Mouse (Mus musculus) liver, embryonic 14.5 days (tissue): ENCODE results near the gene Cdc20. TPM values are rescaled to one million over a fixed set of nuclear protein-coding genes. Genes with fewer than 3 reads are reported as not detected.

ENCODE experiments used
- ATAC-seq: fragments of 200-750 bp; cut with Nextera tagmentation; 2 replicates; pipeline ENCODE4 v1.8.0; 2017; ENCODE audit warnings: moderate number of reproducible peaks, mild to moderate bottlenecking, moderate library complexity; ENCODE audit not compliant: insufficient read depth
- DNase-seq, 3 experiments: peaks; one replicate each; pipeline ENCODE4 v3.0.0-alpha.2; 2012 to 2013; ENCODE audit warnings: low read depth in 3 of 3, low spot score in 3 of 3
- H3K27ac ChIP-seq: fragments of 300-500 bp; sonication (generic); 2 replicates; pipeline ENCODE4 v1.5.1; 2014; ENCODE audit warnings: moderate library complexity, mild to moderate bottlenecking, control low read depth, inconsistent platforms
- H3K27me3 ChIP-seq: fragments of 300-500 bp; sonication (generic); 2 replicates; pipeline ENCODE4 v1.6.1; 2014; ENCODE audit warnings: mild to moderate bottlenecking, low read length, moderate library complexity; ENCODE audit not compliant: control insufficient read depth, insufficient read depth
- H3K36me3 ChIP-seq: fragments of 300-500 bp; sonication (generic); replicated peaks from 2 replicates; pipeline ENCODE4 v1.6.1; 2014; ENCODE audit warnings: low read depth; ENCODE audit not compliant: control insufficient read depth, insufficient read depth
- H3K4me1 ChIP-seq, 2 experiments: fragments of 200-500 bp in 1 of 2; fragments of 300-500 bp in 1 of 2; sonication (generic) in 1 of 2; replicated peaks; 2 replicates each; pipeline ENCODE4 v1.6.1; 2012 to 2014; ENCODE audit warnings: antibody characterized with exemption in 1 of 2, inconsistent platforms in 1 of 2, low read length in 1 of 2; ENCODE audit not compliant: control insufficient read depth in 2 of 2, insufficient read depth in 2 of 2
- H3K4me2 ChIP-seq: fragments of 300-500 bp; sonication (generic); 2 replicates; pipeline ENCODE4 v1.6.1; 2014; ENCODE audit warnings: low read depth, mild to moderate bottlenecking, control low read depth, moderate library complexity
- H3K4me3 ChIP-seq, 2 experiments: fragments of 200-500 bp in 1 of 2; fragments of 300-500 bp in 1 of 2; sonication (generic) in 1 of 2; 2 replicates each; pipeline ENCODE4 v1.5.1; 2012 to 2014; ENCODE audit warnings: low read depth in 2 of 2, low read length in 2 of 2, mild to moderate bottlenecking in 2 of 2, control low read depth in 1 of 2, inconsistent platforms in 1 of 2, moderate library complexity in 1 of 2; ENCODE audit not compliant: insufficient read depth in 1 of 2
- H3K9ac ChIP-seq: fragments of 300-500 bp; sonication (generic); replicated peaks from 2 replicates; pipeline ENCODE4 v1.6.1; 2014; ENCODE audit warnings: mild to moderate bottlenecking, control low read depth, moderate library complexity
- H3K9me3 ChIP-seq: fragments of 300-500 bp; sonication (generic); 2 replicates; pipeline ENCODE4 v1.6.1; 2016; ENCODE audit warnings: low read length, mixed read lengths; ENCODE audit not compliant: control insufficient read depth
- CTCF ChIP-seq: IDR thresholded peaks from 2 replicates; pipeline ENCODE4 v1.5.1; 2016; ENCODE audit warnings: antibody characterized with exemption, low read depth, control low read depth
- EP300 ChIP-seq: IDR thresholded peaks from 2 replicates; pipeline ENCODE4 v1.6.1; 2016; ENCODE audit warnings: antibody characterized with exemption, low read depth
- WGBS: fragments of 180-500 bp; shearing (Covaris S2); extraction: QIAGEN DNeasy Blood & Tissue Kit; methylation state at CpG from one replicate; pipeline ENCODE4 v1.1.7; 2014; ENCODE audit not compliant: insufficient replicate concordance; 5-methylcytosine and 5-hydroxymethylcytosine counted together
- polyA plus RNA-seq, 2 experiments: library from polyadenylated mRNA; depleted of rRNA in 1 of 2; stranded (reverse) in 1 of 2; unstranded in 1 of 2; fragments of >200 nt; fragmentation: Nextera tagmentation in 1 of 2; extraction: Ambion mirVana in 1 of 2; gene quantifications; 2 replicates each; pipeline versions ENCODE4 v1.2.1 to v1.2.3; 2012 to 2014

The Cdc20 gene
- polyA plus RNA-seq, 2 experiments = 109 to 147 TPM

DNA sequence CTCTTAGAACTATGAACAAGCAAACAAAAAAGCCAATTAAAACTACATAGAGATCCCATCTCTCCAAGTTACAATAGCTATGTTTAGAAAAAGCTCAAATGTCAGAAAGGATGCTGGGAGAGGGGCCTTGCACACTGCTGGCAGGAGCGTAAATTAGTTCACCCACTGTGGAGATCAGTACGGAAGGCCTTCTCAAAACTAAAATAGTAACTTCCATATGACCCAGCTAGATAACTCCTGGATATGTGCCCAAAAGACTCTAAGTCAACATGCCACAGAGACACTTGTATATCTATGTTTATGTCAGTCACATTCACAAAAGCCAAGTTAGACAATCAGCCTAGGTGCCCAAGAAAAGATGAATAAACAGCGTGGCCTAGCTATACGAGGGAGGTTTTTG lies 41.9 kb downstream of the Cdc20 start:
- Histone ChIP-seq H3K4me2 (no peak overlapping the region), H3K9me3 (no peaks in the 10 kb centered on the region), H3K9ac (no peak overlapping the region), H3K4me1 (no peaks in the 10 kb centered on the region), H3K4me3 (no peak overlapping the region), H3K36me3 (peaks cover 36% of the 10 kb centered on the region), H3K27me3 (no peaks in the 10 kb centered on the region), H3K27ac (no peak overlapping the region)
- WGBS = 82% methylated on average over 4 of the region's 4 CpGs
- no peak for ATAC-seq
- TF ChIP-seq EP300 (no peak), CTCF (no peak)
- no peak for DNase-seq

DNA sequence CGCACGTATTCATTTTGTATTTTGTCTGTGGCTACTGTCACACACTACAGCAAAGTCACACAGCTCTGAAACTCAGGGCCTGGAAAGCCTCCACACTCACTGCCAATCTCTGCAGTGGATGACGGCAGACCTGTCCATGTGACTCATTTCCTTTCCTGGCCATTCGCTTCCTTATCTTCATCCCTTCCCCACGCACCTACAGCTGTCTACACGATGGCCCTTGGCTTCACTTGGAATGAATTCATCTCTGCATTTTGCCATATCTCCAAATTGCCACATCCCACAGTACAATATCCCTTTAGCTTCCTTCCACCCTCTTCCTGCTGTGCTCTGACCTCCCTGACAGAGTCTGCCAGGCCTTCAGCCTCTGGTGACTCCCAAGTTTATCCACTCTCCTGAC lies 42.6 kb downstream of the Cdc20 start:
- Histone ChIP-seq H3K9ac (no peak overlapping the region), H3K36me3 (peaks cover 37% of the 10 kb centered on the region), H3K27ac (no peak overlapping the region), H3K4me2 (no peak overlapping the region), H3K27me3 (no peaks in the 10 kb centered on the region), H3K4me1 (no peaks in the 10 kb centered on the region), H3K4me3 (no peak overlapping the region), H3K9me3 (no peaks in the 10 kb centered on the region)
- ATAC-seq (no peak), DNase-seq (no peak)
- TF ChIP-seq CTCF = no peak
- no peak for TF ChIP-seq EP300
- WGBS = 68% methylated on average over 6 of the region's 6 CpGs

DNA sequence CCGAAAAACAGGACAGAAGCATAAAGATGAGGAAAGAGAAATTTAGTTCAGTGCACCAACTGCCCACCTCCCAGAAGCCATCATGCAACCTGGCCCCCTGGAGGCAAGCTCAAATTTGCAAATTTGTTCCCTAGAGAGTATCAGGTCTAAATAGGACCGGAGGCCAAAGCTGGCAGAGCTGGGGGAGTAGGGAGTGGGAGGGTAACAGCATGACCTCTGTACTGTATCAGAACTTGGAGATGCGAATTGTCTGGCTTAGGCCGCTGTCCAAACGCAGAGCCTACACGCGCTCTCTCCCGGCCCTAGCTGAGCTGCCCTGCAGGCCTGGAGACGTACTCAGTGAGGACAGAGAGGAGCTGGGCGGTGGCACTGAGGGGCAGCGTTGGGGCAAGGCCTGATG lies 47.0 kb downstream of the Cdc20 start:
- DNase-seq (no peak), ATAC-seq (no peak)
- Histone ChIP-seq H3K4me2 (no peak overlapping the region), H3K27ac (no peak overlapping the region), H3K4me1 (no peaks in the 10 kb centered on the region), H3K9ac (no peak overlapping the region), H3K4me3 (no peak overlapping the region), H3K36me3 (peaks cover 52% of the 10 kb centered on the region), H3K9me3 (no peaks in the 10 kb centered on the region), H3K27me3 (no peaks in the 10 kb centered on the region)
- WGBS = 93% methylated on average over 11 of the region's 11 CpGs
- no peak for TF ChIP-seq CTCF
- no peak for TF ChIP-seq EP300

DNA sequence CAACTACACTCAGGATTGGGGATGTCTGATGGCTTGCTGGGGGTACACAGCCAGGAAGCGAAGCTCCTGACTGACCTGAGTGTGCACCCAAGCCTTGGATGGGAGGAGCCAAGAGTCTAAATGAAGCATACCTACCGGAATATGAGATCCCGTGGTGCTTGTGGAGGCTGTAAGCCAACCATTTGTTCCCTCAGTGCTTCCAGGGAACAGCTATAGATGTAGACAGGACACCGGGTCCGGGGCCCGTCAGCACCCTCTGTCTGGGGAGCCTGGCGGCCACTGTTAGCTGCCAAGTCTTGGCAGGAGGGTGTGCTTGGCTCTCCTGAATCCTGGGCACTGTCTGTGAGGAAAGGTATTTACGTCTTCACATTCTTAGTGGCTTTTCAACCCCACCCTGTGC lies 49.8 kb downstream of the Cdc20 start:
- H3K4me2 ChIP-seq = no peak overlapping the region
- H3K27ac ChIP-seq = no peak overlapping the region
- peaks cover 48% of the 10 kb centered on the region for H3K36me3 ChIP-seq
- H3K9me3 ChIP-seq = no peaks in the 10 kb centered on the region
- TF ChIP-seq EP300 (no peak), CTCF (no peak)
- H3K9ac ChIP-seq = no peak overlapping the region
- H3K4me1 ChIP-seq = no peaks in the 10 kb centered on the region
- H3K4me3 ChIP-seq = no peak overlapping the region
- H3K27me3 ChIP-seq = no peaks in the 10 kb centered on the region
- WGBS = 82% methylated on average over 8 of the region's 8 CpGs
- DNase-seq (no peak), ATAC-seq (no peak)

DNA sequence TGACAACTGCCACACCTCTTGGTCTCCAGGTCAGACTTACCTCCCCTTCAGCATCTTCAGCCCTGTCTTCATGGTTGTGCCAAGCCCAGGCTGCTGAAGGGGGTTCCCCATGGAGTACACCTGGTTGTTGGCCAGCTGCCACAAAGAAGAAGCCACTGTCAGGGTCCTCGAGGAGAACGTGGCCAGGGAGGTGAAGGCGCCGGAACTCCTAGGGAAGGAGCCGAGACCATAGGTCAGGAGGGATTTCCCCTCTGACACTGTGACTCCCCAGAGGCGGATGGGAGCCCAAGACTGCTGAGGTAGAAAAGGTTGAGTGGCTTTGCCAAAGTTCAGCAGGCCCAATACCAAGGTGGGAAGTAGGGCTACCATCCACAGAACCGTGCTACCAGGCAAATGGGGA lies 53.9 kb downstream of the Cdc20 start:
- TF ChIP-seq CTCF (no peak), EP300 (no peak)
- Histone ChIP-seq H3K36me3 (peaks cover 42% of the 10 kb centered on the region), H3K27me3 (no peaks in the 10 kb centered on the region), H3K4me2 (no peak overlapping the region), H3K9ac (no peak overlapping the region), H3K9me3 (no peaks in the 10 kb centered on the region), H3K4me3 (no peak overlapping the region), H3K27ac (no peak overlapping the region), H3K4me1 (no peaks in the 10 kb centered on the region)
- DNase-seq = no peak
- no peak for ATAC-seq
- 84% methylated on average over 7 of the region's 7 CpGs for WGBS

Other genes starting within 250 kb of the Cdc20 start
- gene Ptprf, start 145.9 kb downstream of the Cdc20 start, polyA plus RNA-seq (2012; rRNA removed) = 7.4 and 8.4 TPM in 2 replicates
- 5.6 and 7.3 TPM in 2 replicates for gene Ptprf, start 145.9 kb downstream of the Cdc20 start, polyA plus RNA-seq (2014; fragmentation: Nextera tagmentation; extraction: Ambion mirVana)
- 5.8 and 5.9 TPM in 2 replicates for gene Szt2, start 28.1 kb downstream of the Cdc20 start, polyA plus RNA-seq (2012; rRNA removed)
- 2.2 and 2.6 TPM in 2 replicates for gene Szt2, start 28.1 kb downstream of the Cdc20 start, polyA plus RNA-seq (2014; fragmentation: Nextera tagmentation; extraction: Ambion mirVana)
- 33.5 and 50.2 TPM in 2 replicates for gene Med8, start 28.0 kb downstream of the Cdc20 start, polyA plus RNA-seq (2012; rRNA removed)
- 69.1 and 73.8 TPM in 2 replicates for gene Med8, start 28.0 kb downstream of the Cdc20 start, polyA plus RNA-seq (2014; fragmentation: Nextera tagmentation; extraction: Ambion mirVana)
- 88.1 and 113 TPM in 2 replicates for gene Elovl1, start 9.3 kb downstream of the Cdc20 start, polyA plus RNA-seq (2012; rRNA removed)
- 87.1 and 88.0 TPM in 2 replicates for gene Elovl1, start 9.3 kb downstream of the Cdc20 start, polyA plus RNA-seq (2014; fragmentation: Nextera tagmentation; extraction: Ambion mirVana)
- 5.6 and 5.7 TPM in 2 replicates for gene Mpl, start 20.2 kb upstream of the Cdc20 start, polyA plus RNA-seq (2012; rRNA removed)
- gene Mpl, start 20.2 kb upstream of the Cdc20 start, polyA plus RNA-seq (2014; fragmentation: Nextera tagmentation; extraction: Ambion mirVana) = 6.3 and 9.0 TPM in 2 replicates
- gene Tie1, start 52.7 kb upstream of the Cdc20 start, polyA plus RNA-seq (2012; rRNA removed) = 5.0 and 5.3 TPM in 2 replicates
- gene Tie1, start 52.7 kb upstream of the Cdc20 start, polyA plus RNA-seq (2014; fragmentation: Nextera tagmentation; extraction: Ambion mirVana) = 3.5 and 3.9 TPM in 2 replicates
- 4.8 and 6.3 TPM in 2 replicates for gene 2610528J11Rik, start 89.6 kb upstream of the Cdc20 start, polyA plus RNA-seq (2012; rRNA removed)
- gene 2610528J11Rik, start 89.6 kb upstream of the Cdc20 start, polyA plus RNA-seq (2014; fragmentation: Nextera tagmentation; extraction: Ambion mirVana) = 6.4 and 6.9 TPM in 2 replicates
- 1.2 and 1.3 TPM in 2 replicates for gene Tmem125, start 106.7 kb upstream of the Cdc20 start, polyA plus RNA-seq (2012; rRNA removed)
- gene Tmem125, start 106.7 kb upstream of the Cdc20 start, polyA plus RNA-seq (2014; fragmentation: Nextera tagmentation; extraction: Ambion mirVana) = 1.0 and 1.5 TPM in 2 replicates
- 0.12 and 0.54 TPM in 2 replicates for gene Cfap57, start 183.4 kb upstream of the Cdc20 start, polyA plus RNA-seq (2012; rRNA removed)
- 0.94 and 1.3 TPM in 2 replicates for gene Cfap57, start 183.4 kb upstream of the Cdc20 start, polyA plus RNA-seq (2014; fragmentation: Nextera tagmentation; extraction: Ambion mirVana)
- gene Ebna1bp2, start 183.4 kb upstream of the Cdc20 start, polyA plus RNA-seq (2012; rRNA removed) = 27.7 and 60.2 TPM in 2 replicates
- 92.2 and 95.0 TPM in 2 replicates for gene Ebna1bp2, start 183.4 kb upstream of the Cdc20 start, polyA plus RNA-seq (2014; fragmentation: Nextera tagmentation; extraction: Ambion mirVana)
- gene Olfr62, start 221.6 kb upstream of the Cdc20 start, polyA plus RNA-seq (2012; rRNA removed) = not detected in 2 replicates
- not detected in 2 replicates for gene Olfr62, start 221.6 kb upstream of the Cdc20 start, polyA plus RNA-seq (2014; fragmentation: Nextera tagmentation; extraction: Ambion mirVana)